Mouse (Mus musculus) lung, adult 2 months (tissue): ENCODE results near the gene Fras1. TPM values are rescaled to one million over a fixed set of nuclear protein-coding genes. Genes with fewer than 3 reads are reported as not detected.

Source experiments
- DNase-seq: peaks from one replicate; pipeline ENCODE4 v3.0.0; 2022
- H3K4me1 ChIP-seq: fragments of 200-500 bp; 2 replicates; pipeline ENCODE4 v1.6.1; 2011; ENCODE audit warnings: low read length; ENCODE audit not compliant: control insufficient read depth, insufficient read depth
- H3K4me3 ChIP-seq: fragments of 200-500 bp; replicated peaks from 2 replicates; pipeline ENCODE3; 2011; ENCODE audit warnings: low read depth, mild to moderate bottlenecking, control low read depth, low read length; ENCODE audit errors: extremely low read depth
- CTCF ChIP-seq: fragments of 200-500 bp; IDR thresholded peaks from 2 replicates; pipeline ENCODE4 v1.5.1; 2011; ENCODE audit warnings: mild to moderate bottlenecking, low read length, control low read depth; ENCODE audit not compliant: insufficient read depth
- POLR2A ChIP-seq: fragments of 200-500 bp; IDR thresholded peaks from 2 replicates; pipeline ENCODE4 v1.6.1; 2011; ENCODE audit warnings: low read depth, mild to moderate bottlenecking, control low read depth, low read length, borderline replicate concordance; ENCODE audit errors: extremely low read depth
- WGBS: fragments of 180-500 bp; shearing (Covaris S2); methylation state at CpG from one replicate; pipeline ENCODE4 v1.1.7; 2018; 5-methylcytosine and 5-hydroxymethylcytosine counted together
- polyA plus RNA-seq: library from polyadenylated mRNA; depleted of rRNA; stranded (reverse); fragments of >200 nt; gene quantifications from 2 replicates; pipeline ENCODE4 v1.2.3, GENCODE M21; 2012

Fras1 gene
- polyA plus RNA-seq, 1 experiment, result 2.0 TPM

DNA sequence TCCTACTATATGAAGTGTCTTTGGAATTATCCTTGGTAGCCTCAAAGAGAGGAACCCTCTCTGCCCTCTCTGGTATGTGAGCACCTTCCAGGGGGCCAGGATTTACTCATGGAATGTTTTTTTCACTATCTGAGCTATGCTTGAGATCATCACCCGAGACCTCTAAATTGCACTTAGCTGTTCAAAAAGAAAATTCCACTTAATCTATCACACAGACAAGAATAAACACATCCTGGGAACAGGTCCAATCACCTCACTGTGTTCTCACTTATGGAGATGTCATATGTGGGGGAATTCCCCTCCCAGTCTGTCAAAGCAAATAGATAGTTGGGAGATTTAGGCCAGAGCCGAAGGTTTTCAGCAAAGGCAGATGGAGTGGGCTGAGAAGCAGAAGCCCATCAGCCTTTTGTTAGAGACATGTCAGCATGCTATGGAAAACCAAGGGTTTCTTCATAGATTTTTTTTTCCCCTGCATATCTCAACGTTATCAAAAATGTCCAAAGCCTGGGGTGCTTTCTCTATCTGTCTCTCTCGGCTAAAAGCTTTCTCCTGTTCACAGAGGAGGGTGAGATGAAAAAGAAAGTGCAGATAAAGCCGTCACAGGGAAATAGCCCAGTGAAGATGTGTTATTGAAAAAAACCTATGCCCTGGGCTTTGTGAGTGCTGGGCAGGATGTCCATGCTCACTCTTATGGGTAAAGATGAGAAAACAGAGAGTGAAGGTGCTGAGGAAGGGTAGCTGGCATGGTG is 249.0 kb downstream of the Fras1 start:
- TF ChIP-seq CTCF (no peak), POLR2A (no peak)
- H3K4me1 ChIP-seq, result no peaks in the 10 kb centered on the region
- H3K4me3 ChIP-seq, result no peak overlapping the region
- 42% methylated on average over 5 of the region's 5 CpGs for WGBS
- no peak for DNase-seq

DNA sequence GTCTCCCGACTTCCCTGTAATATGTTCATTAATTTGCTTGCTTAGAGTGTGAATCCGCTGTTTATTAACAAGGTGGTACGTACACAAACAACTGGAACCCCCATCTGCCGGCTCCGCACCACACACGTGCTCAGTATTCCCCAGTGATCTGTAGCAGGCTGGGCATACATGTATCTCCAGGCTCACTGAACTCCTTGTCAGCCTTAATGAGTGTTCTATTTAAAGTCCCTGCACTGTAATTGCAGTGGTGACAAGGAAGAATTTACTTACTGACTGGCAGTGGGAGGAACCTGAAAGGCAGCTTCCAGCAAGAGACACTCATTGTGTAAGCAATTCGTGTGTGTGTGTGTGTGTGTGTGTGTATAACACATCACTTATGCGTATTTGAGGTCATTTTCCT is 256.1 kb downstream of the Fras1 start:
- H3K4me3 ChIP-seq, result no peak overlapping the region
- no peaks in the 10 kb centered on the region for H3K4me1 ChIP-seq
- no peak for DNase-seq
- no peak for TF ChIP-seq POLR2A
- TF ChIP-seq CTCF, result no peak
- WGBS, result 68% methylated on average over 8 of the region's 8 CpGs

- whole genome bisulfite sequencing, result 76% methylated on average over 17 of the region's 17 CpGs
- Histone ChIP-seq H3K4me3 (no peak overlapping the region), H3K4me1 (no peaks in the 10 kb centered on the region)
- TF ChIP-seq POLR2A, result no peak
- TF ChIP-seq CTCF, result no peak
- no peak for DNase-seq
Measured at GRCm38 (mm10) chr5:96635146-96635862, 261.5 kb downstream of the Fras1 start.

- DNase-seq, result no peak
- Histone ChIP-seq H3K4me1 (no peaks in the 10 kb centered on the region), H3K4me3 (no peak overlapping the region)
- 73% methylated on average over 5 of the region's 5 CpGs for WGBS
- TF ChIP-seq POLR2A, result no peak
- TF ChIP-seq CTCF, result no peak
Measured at GRCm38 (mm10) chr5:96635866-96636265, 262.1 kb downstream of the Fras1 start.

DNA sequence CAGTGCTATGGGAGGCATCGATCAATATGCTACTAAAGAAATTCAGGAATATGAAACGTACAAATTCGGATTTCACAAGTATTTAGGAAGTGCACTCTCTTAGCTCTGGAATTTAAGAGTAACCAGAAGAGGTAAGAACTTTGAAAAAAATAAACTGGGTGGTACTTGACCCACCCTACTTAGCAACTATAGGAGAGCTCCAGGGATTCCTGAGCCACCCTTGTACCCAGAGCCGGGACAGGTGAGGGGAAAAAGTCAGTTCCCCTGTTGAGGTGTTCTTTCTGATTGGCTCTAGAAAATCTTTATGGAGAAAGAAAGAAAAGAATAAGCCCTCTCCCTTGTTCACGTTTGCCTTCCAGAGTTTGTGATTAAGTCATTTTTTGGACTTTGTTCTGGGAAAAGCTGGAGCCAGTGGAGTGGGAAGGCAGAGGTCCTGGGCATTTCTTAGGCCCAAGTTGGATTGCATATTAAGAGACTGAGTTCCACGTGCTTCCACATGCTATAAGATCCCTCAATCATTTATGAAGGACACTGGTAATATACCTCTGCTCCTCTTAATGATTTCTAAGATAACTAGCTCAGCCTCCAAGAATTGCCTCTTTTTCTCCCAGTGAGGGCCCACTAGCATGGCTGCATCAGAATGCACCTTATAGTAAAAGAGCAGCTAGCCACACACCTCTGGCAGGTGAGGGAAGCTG is 265.6 kb downstream of the Fras1 start:
- DNase-seq, result no peak
- no peak overlapping the region for H3K4me3 ChIP-seq
- H3K4me1 ChIP-seq, result no peaks in the 10 kb centered on the region
- 70% methylated on average over 6 of the region's 6 CpGs for WGBS
- no peak for TF ChIP-seq POLR2A
- no peak for TF ChIP-seq CTCF

DNA sequence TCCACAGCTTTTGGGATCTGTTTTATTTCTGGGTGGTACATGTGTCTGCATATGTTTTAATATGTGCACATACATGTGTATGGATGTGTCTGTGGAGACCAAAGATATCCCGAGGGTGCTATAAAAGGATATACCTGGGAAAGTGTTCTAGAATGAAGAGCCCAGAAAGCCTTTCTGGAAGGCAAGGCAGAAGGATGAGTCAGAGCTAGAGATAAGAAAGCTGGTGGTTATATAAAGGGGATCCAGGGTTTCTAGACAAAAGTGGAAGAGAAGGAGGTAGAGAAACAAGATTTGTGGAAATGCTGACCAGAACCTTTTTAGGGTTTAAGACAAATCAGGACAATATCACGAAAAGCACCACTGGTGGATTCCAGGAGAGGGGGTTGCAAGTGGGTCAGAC is 267.5 kb downstream of the Fras1 start:
- no peak overlapping the region for H3K4me3 ChIP-seq
- no peak for DNase-seq
- H3K4me1 ChIP-seq, result no peaks in the 10 kb centered on the region
- TF ChIP-seq CTCF (no peak), POLR2A (no peak)
- WGBS, result 84% methylated on average over 2 of the region's 2 CpGs

- H3K4me1 ChIP-seq, result no peaks in the 10 kb centered on the region
- 93% methylated on average over 4 of the region's 4 CpGs for WGBS
- DNase-seq, result no peak
- H3K4me3 ChIP-seq, result no peak overlapping the region
- TF ChIP-seq POLR2A (no peak), CTCF (no peak)
Measured at GRCm38 (mm10) chr5:96675676-96676075, 301.9 kb downstream of the Fras1 start.

GRCm38 (mm10) chr5:96677498-96677897 is 303.7 kb downstream of the Fras1 start:
- 31% methylated on average over 2 of the region's 2 CpGs for WGBS
- peak; percentile 12 for DNase-seq
- no peak overlapping the region for H3K4me3 ChIP-seq
- TF ChIP-seq POLR2A (no peak), CTCF (no peak)
- no peaks in the 10 kb centered on the region for H3K4me1 ChIP-seq

- no peak for DNase-seq
- Histone ChIP-seq H3K4me1 (no peaks in the 10 kb centered on the region), H3K4me3 (no peak overlapping the region)
- WGBS, result 59% methylated on average over 3 of the region's 3 CpGs
- TF ChIP-seq POLR2A (no peak), CTCF (no peak)
Measured at GRCm38 (mm10) chr5:96681085-96681484, 307.3 kb downstream of the Fras1 start.
